Mouse (Mus musculus) bone marrow, adult 2 months (tissue): ENCODE measurements around the gene Nadsyn1.

Experiments used
- CTCF ChIP-seq: fragments of 200-500 bp; IDR thresholded peaks from 2 replicates; pipeline ENCODE4 v1.5.1; 2011; ENCODE audit warnings: low read length, control low read depth; ENCODE audit not compliant: control insufficient read depth, insufficient read depth
- POLR2A ChIP-seq: fragments of 200-500 bp; IDR thresholded peaks from 2 replicates; pipeline ENCODE4 v1.6.1; 2011; ENCODE audit warnings: low read depth, mild to moderate bottlenecking, control low read depth, low read length, borderline replicate concordance; ENCODE audit not compliant: control insufficient read depth

GRCm38 (mm10) chr7:143769461-143769860 lies 53.2 kb downstream of the Nadsyn1 start:
- TF ChIP-seq CTCF (no peak), POLR2A (no peak)
